Mouse (Mus musculus) cerebral cortex, adult 2 months (tissue): ENCODE results near the gene Ssu72.

Experiments
- WGBS: fragments of 180-500 bp; shearing (Covaris S2); methylation state at CpG from one replicate; pipeline ENCODE4 v1.1.7; 2018; 5-methylcytosine and 5-hydroxymethylcytosine counted together

The Ssu72 gene

DNA sequence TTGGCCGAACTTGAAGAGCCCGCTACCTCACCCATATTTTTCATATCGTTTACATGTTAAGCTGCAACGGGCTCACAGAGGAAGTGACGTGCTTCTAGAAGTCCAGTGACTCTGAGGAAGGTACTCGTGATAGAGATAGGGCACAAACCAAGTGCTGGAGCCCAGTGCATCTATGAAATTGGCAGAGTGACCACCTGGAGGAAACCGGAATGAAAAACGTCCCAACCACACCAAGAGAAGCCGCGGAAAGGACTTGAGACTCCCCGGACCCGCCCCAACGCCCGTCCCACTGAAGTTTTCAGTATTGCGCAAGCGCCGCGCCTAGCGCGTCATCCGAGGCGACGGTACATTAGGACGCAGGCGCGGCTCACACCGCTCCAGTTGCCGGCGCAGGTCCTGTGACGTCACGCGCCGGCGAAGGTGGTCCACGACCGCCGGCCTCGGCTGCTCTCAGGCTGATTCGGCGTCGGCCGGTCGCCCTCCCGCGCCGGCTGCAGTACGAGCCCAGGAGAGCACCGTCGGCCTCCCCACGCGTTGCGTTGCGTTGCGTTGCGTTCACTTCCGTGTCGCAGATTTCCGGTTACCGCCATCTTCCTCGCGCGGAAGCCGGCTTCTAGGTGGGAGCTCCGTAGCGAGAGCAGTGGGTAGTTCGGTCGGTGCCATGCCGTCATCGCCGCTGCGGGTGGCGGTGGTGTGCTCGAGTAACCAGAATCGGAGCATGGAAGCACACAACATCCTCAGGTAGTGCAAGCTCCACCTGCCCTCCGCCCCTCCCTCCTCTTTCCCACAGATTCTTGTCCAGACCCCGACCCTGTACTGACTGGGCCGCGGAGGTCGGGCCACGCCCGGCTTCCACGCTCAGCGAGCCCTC lies at the start of gene Ssu72:
Gene Ssu72, plus strand, starts transcription at position 80 of the 871 bp plus-strand sequence.
- under 1% methylated on average over 83 of the region's 83 CpGs for WGBS

DNA sequence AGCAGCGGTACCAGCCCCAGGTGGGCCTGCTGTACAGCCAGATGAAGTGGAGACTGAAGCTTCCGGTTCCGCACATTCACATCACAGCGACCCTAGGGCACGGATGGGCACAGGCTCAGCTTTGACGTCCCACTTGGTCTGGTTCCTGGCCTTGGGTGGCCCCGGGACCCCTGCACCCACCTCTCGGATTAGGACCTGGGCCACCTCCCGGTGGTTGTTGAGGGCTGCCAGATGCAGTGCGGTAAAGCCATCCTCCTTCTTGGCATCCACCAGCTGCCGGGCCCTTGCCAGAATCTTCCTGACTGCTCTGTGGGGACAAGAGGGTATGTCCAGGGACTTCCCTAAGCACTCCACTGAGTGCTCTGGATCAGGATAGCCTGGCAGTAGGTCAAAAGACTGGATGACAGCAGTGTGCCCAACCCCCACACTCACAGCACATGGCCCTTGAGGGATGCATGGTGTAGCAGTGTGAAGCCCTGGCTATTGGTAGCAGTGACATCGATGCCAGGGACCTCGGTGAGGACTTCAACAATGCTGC lies 48.3 kb upstream of the Ssu72 start:
- WGBS = 89% methylated on average over 13 of the region's 13 CpGs

DNA sequence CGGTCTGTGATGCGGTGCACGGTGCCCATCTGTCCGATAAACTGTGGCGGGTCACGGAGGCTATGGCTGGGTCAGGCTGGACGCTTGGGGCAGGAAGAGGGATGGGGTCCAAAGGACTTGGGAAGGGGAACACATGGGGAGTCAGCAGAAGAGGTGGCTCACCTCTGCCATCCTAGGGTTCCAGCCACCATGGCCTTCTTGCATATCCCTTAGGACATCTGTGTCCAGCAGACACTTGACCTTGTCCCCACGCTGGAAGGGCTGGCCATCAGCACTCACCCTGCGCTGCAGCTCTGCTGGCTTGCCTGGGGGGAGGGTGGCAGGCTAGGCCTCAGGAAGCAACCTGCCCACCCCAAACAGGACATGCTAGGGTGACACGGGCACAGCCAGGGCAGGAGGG lies 45.6 kb upstream of the Ssu72 start:
- WGBS = 91% methylated on average over 10 of the region's 10 CpGs

- WGBS = 83% methylated on average over 12 of the region's 12 CpGs
These were observed 44.0 kb upstream of the Ssu72 start for GRCm38 (mm10) chr4:155660641-155661040.

GRCm38 (mm10) chr4:155668689-155669597 lies 35.7 kb upstream of the Ssu72 start, which contains the start of gene Mib2:
TSS of gene Mib2 (minus strand) at chr4:155669198.
- under 1% methylated on average over 72 of the region's 73 CpGs for WGBS

DNA sequence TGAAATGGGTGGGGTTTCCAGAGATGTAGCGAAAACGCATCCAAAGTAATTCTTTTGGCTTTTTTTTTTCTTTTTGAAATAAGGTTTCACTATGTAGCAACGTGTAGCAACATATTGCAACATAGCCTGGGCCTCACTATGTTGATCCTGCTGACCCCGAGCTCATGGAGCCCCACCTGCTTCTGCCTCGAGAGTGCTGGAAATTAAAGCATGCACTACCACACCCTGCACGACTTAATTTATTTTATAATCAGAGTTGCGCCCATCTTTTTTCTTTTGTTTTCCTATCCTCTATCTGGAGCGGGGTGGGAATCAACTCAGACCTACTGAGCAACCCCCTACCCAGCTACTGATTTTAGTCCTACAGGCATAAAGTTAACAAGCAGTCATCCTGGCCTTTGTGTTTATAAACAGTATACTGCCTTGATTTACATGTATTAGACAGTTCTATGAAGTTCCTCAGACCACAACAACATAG lies 35.0 kb upstream of the Ssu72 start:
- 1% methylated on average over 8 of the region's 8 CpGs for WGBS

- WGBS = 74% methylated on average over 4 of the region's 4 CpGs
These were observed 34.4 kb upstream of the Ssu72 start for GRCm38 (mm10) chr4:155670236-155670635.

DNA sequence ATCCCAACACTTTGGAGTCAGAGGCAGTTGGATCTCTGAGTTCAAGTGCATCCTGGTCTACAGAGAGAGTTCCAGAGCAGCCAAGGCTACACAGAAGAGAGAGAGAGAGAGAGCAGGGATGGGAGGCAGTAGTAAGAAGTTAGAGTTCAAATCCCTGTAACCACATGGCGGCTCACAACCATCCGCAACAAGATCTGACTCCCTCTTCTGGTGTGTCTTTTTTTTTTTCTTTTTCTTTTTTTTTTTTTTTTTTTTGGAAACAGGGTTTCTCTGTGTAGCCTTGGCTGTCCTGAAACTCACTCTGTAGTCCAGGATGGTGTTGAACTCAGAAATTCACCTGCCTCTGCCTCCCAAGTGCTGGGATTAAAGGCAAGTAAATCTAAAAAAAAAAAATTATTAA lies 32.5 kb upstream of the Ssu72 start:
- 41% methylated on average over 2 of the region's 2 CpGs for WGBS

- 24% methylated on average over 2 of the region's 2 CpGs for WGBS
These were observed 28.6 kb upstream of the Ssu72 start for GRCm38 (mm10) chr4:155675991-155676390.

- WGBS = 89% methylated on average over 16 of the region's 19 CpGs
These were observed 20.8 kb upstream of the Ssu72 start for GRCm38 (mm10) chr4:155683670-155684277.

DNA sequence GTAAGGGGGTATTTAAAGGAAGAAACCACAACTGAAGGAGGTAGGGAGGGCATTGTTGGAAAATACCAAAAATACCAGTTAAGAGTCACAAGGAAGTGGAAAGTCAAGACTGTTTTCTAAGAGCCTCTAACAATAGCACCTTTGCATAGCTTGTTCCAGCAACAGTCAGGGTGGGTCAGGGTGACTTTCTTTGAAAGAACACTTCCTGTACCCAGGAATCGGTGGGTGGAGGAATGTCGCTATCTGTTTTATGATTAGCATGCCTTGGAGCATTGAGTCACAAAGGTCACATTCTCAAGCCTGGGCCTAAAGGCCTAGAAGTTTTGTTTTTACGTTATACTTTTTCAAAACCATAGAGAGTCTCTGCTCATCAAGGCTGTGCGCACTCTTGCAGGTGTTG lies 16.8 kb upstream of the Ssu72 start:
- 88% methylated on average over 4 of the region's 4 CpGs for WGBS

DNA sequence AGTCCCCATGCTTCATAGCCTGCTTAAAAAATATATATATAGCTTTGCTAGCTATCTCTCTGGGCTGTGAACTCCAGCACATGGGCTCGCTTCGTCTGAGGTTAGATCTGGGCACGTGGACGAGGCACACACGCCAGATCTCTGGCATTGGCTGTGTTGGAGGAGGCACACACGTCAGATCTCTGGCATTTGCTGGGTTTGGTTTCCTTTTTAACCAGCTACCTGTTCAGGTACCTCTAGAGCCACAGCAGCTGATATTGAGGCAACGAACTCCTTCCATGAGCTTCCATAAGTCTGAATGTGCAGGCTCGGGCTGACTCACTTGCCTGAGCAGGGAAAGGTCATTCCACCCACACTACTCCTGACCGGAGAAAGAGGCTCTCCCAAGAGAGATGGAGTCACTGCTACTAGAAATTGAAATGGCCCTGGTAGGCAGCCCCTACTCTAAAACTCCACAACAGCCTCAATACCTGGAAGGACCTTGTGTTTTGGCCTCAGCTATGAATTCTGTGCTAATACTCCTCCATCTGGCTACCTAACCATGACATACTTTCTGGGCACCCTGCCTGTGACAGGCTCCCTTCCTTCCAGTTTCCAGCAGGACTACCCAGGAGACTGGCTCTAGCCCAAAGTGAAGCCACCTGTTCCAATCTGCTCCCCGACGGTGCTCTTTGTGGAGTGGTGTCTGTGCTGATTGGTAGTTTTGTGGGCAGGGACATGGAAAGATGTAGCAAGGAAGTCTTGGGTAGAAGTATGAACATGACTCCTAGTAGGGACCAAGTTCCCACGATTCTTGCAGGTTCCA lies 13.8 kb upstream of the Ssu72 start:
- WGBS = 59% methylated on average over 12 of the region's 12 CpGs

DNA sequence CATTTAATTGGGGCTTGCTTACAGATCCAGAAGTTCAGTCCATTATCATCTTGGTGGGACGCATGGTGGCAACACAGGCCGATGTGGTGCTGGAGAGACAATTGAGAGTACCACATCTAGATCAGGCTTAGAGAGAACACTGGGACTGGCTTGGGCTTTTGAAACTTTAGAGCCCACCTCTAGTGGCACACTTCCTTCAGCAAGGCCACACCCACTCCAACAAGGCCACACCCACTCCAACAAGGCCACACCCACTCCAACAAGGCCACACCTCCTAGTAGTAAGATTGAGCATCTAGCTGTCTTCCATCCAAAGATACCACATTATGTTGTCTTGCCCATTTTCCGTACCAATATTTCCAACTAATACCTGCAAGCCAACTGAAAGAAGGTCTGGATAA lies 12.2 kb upstream of the Ssu72 start:
- WGBS = 94% methylated on average over 3 of the region's 3 CpGs

DNA sequence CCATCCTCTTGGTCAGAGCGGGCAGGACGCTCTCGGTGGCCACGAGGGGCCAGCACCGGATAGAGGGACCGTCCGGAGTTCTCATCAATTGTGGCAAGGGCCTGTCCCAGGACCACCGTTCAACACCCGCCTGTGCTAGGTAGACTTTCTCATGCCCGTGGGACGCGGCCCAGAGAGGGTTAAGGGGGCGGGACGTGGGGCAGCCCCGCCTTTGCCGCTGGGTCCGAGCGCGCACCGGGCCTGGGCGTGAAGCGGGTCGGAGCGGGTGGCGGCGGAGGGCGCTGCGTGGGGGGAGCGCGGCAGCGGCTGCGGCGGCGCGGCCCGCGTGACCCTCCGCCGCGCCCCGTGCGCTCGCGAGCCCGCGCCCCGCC lies 10.5 kb upstream of the Ssu72 start, which contains the start of gene Fndc10:
Gene Fndc10, plus strand, starts transcription at position 232 of the 371 bp plus-strand sequence.
- WGBS = under 1% methylated on average over 47 of the region's 47 CpGs

GRCm38 (mm10) chr4:155694482-155695401 lies 9.9 kb upstream of the Ssu72 start:
- WGBS = 1% methylated on average over 92 of the region's 92 CpGs

DNA sequence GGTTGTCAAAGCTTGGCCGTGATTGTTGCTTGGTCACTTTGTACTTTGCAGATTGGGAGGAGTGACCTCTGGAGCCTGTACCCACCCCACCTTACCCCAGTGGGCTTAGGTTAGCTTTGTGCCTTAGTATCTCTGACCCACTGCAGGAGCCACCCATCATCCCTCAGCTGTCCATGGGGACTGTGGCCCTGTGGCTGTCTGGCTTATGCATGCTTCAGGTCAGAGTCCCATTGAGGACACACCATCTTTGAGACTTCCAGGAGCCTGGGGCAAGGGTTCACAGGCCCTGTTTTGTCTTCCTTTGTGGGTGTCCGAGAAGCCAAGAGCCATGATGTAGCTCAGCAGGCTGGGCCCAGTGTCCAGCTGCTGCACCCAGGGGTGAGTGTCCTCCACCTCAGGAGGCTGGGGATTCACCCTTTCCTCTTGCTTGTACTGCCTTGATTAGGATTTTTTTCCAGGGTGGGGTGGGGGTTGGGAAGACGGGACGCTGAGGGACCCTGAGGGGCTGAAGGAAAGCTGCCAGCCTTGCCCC lies 9.0 kb upstream of the Ssu72 start:
- WGBS = 64% methylated on average over 4 of the region's 4 CpGs

- 54% methylated on average over 16 of the region's 16 CpGs for WGBS
These were observed 8.0 kb upstream of the Ssu72 start for GRCm38 (mm10) chr4:155696261-155697255.

- 94% methylated on average over 4 of the region's 4 CpGs for WGBS
These were observed 1.1 kb upstream of the Ssu72 start for GRCm38 (mm10) chr4:155703425-155703929.
